Mouse (Mus musculus): ENCODE data around the gene Ikbkg.
"Not testable (repeated sequence)": the region's sequence is repeated elsewhere in the genome, so short reads cannot be mapped to it uniquely, and the experiment has no call there.

Ikbkg gene

DNA sequence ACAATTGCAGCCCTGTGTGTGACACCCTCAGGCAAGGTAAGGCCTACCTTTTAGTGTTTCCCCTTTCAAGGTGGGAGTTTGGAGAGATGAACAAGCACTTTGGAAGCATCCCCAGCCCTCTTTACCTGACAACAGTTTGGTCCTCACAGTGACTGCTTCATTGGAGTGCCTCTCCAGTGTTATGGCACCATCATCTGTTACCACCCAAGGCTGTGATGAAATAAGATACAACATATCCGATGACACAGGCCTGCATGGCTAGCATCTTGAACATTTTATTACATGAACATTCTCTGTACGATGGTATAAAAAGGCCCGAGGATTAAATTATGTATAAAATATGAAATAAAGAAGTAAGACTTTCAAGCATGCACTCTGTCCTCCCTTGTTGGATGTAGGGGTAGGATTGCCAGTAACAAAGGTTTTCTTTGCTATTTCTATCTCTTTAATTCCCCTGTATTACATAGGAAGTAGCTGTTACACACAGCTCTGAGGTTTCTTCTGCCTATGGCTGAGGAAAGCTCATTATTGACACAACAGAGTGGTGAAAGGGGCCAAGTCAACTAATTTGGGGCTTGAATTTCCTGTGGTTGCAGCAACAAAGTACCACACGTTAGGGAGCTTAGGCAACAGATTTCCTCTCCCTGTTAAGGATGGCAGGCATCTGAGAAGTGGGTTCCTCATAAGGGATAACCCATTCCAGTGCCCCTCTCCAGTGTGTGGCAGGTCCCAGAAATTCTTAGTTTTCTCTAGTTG is 58.2 kb downstream of the Ikbkg start:
- no peak for DNase-seq

DNA sequence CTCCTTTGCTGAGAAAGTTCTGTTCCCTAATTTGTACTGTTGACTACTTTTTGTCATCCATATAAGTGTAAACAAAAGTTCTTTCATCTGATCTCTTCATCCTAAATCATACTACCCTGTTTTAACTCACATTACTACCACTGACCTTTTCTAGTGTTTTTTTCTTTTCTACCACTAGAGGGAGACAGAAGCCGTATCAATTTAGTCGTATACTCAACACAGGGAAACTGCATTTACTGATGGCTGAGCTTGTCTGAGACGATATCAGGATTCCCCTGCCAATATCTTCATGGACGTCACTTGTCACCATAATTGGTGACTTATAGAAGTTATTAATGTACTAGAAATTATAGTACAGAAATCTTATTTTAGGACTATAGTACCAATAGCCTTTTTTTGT is 59.7 kb downstream of the Ikbkg start:
- DNase-seq, result no peak

DNA sequence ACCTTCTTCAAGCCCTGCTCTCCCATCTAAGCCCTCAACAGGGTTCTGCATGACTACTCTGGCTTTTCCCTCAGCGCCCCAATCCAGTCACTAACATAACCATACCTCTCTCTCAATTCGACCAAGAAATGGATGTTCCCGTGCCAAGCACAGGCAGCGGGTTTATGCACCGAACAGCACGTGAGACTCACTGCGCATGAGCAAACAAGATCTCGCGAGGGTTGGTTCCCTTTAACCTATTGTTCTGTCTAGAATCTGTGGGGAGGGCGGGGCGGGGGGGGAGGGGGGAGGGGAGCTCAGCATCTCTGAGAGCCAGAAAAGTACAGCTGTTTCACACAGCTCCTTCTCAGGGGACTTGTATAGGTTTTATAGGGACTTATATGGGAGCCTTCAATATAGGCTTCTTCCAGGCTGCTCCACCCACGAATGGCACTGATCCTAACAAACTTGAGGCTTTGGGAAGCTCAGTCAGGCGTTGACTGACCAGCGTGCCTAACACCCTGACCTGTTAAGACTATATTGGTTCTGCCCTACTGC is 88.3 kb downstream of the Ikbkg start, which contains the start of gene Gm6880:
TSS of gene Gm6880 (minus strand) at position 51 of the 537 bp plus-strand sequence.
- not testable (repeated sequence) for DNase-seq

DNA sequence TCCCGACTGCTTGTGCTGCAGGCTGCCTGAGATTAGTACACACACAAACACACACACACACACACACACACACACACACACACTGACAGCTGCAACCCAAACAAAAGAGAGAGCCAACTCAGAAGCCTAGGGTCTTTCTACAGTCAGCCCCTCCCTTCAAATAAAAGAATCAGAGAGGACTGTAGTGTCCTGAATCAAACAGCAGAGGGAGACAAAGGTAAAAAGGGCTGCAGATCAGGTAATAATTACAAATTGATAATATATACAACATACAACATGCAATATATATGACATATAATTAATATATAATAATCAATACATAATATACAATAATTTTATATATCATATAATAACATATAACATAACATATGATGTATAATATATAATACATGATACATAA is 104.0 kb downstream of the Ikbkg start:
- no peak for DNase-seq

All from cerebellum, postnatal 36 days (tissue).